Mouse (Mus musculus) adrenal gland, postnatal 10 days (tissue): ENCODE data around the gene Tcp10c. TPM values are rescaled to one million over a fixed set of nuclear protein-coding genes. Genes with fewer than 3 reads are reported as not detected.
"Not testable (repeated sequence)": the region's sequence is repeated elsewhere in the genome, so short reads cannot be mapped to it uniquely, and the experiment has no call there.

Experiments
- DNase-seq: peaks from one replicate; pipeline ENCODE4 v3.0.0; 2021; ENCODE audit warnings: mixed read lengths
- long read RNA-seq, 2 experiments: library from polyadenylated mRNA; stranded (forward); transcript quantifications; one replicate each; pipeline ENCODE4 v2.0.0; 2021
- total RNA-seq, 2 experiments: library from RNA; stranded (reverse); gene quantifications; 2 replicates each; pipeline ENCODE4 v1.2.3; 2021

The Tcp10c gene
- not detected for total RNA-seq
- long read RNA-seq, experiment 1 = 0 reads
- long read RNA-seq, experiment 2 = 0 reads

- DNase-seq = not testable (repeated sequence)
Observed at GRCm38 (mm10) chr17:13354521-13354920, at the start of gene Tcp10c. Gene Tcp10c (plus strand): TSS chr17:13354572.

DNA sequence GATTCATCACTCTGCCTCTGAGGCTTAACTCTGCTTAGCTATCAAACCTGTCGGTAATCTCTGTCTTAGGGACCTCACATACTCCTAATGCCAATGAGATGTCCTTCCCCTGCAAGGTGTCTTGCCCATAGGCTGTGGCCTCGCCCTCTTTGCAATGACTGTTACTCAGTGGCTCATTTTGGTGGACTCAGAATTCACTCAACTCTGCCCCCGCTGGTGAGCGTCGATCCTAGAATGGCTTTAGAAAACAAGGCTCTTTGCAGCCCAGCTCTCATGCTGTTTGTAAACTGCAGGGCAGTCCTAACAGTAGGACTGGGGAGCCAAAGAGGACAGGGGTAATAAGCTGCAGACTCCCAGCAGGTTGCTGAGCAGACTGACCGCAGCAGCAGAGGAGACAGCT is 46.5 kb upstream of the Tcp10c start:
- peak; percentile 12 for DNase-seq

- DNase-seq = not testable (repeated sequence)
Observed at GRCm38 (mm10) chr17:13308344-13308743, 46.0 kb upstream of the Tcp10c start.

DNA sequence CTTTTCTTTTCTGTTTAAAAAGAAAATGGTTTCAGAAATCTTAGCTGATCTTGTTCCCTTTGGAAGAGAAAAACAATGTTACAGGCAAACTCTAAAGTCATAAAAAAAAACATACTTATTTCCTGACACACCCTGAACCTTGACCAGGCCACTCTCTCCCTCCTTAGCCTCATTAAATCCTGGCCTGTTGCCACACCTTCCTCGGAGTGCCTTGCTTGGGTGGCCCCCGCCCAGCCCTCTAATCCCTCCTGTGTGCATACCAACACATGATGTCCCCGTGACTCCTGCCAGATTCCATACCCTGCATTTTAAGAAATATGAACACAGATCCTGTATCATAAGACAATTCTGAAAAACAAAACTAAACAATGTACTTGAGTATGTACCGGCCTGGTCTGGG is 45.6 kb upstream of the Tcp10c start:
- not testable (repeated sequence) for DNase-seq

- DNase-seq = not testable (repeated sequence)
Observed at GRCm38 (mm10) chr17:13309182-13309631, 45.2 kb upstream of the Tcp10c start.

DNA sequence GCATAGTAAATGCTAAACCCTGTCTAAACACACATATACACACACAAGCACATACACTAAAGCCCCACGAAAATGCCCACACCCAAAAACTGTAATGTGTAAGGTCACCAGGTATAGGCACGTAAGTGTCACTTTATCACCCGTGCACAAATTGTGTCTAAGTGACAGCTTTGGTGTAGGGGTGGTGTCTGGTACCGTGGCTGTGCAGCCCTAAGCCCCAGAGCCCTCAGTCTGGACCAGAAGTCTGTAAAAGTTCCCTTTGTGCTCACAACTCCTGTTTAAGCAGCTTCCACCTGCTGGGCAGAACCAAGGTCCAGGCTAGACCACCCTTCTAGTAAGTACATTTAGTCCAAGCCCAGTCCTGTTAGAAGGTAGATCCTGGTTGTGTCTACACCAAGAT is 24.4 kb upstream of the Tcp10c start:
- not testable (repeated sequence) for DNase-seq

- not testable (repeated sequence) for DNase-seq
Observed at GRCm38 (mm10) chr17:13331179-13331578, 23.2 kb upstream of the Tcp10c start.

- DNase-seq = not testable (repeated sequence)
Observed at GRCm38 (mm10) chr17:13332496-13332895, 21.9 kb upstream of the Tcp10c start.

DNA sequence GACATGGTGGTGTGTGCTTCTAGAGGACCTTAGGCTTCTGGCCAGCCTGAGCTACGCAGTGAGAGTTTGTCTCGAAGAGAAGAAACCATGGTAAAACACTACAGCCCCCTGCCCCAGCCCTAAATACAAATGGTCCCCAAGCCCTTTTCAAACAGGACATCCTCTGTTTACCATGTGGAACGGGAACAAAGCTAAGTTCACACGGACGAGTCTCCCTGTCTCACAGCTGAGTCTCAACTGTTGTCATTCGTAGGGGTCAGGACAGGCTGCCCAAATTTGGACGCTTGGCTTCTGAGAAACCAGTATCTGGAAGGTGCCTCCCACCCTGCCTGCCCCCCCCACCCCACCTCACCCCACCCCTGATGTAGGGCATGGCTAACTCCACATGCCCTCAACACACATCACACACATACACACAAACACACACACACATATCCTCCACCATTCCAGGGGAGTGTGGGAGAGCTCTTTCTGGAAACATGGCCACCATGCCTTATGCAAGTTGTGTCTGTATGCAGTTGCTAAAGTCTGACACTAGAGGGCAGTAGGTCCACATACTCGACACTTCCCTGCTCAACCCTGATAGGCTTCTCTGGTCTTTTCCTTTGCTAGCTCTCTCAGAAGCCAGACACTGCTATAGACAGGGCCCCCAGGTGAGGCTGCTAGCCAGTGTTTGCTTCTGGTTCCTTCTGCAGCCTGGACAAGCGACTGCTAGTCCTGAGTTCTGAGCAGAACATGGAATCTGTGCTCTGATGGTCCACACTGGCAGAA is 17.2 kb upstream of the Tcp10c start:
- peak; percentile 49 for DNase-seq

GRCm38 (mm10) chr17:13337931-13338330 is 16.4 kb upstream of the Tcp10c start:
- not testable (repeated sequence) for DNase-seq

GRCm38 (mm10) chr17:13340071-13340470 is 14.3 kb upstream of the Tcp10c start:
- DNase-seq = peak; percentile 49

GRCm38 (mm10) chr17:13345923-13346322 is 8.4 kb upstream of the Tcp10c start:
- DNase-seq = not testable (repeated sequence)

DNA sequence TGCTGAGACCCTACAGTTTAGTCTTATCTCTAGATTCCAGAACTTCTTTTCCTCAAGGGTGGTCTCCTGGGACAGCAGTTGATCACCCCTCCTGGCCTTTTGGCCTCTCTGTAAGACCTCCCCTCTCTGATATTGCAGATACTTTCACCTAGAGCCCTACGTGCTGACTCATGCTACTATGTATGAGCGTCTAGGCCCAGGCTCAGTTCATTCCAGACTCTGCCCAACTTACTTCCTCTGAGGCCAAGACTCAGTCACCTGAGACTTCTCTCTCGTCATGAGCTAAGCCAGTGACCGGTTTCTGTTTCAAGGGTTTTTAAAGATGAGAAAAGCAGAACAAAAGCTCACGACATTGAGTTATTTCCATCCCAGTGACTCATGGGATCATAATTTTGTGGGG is 4.8 kb upstream of the Tcp10c start:
- not testable (repeated sequence) for DNase-seq

DNA sequence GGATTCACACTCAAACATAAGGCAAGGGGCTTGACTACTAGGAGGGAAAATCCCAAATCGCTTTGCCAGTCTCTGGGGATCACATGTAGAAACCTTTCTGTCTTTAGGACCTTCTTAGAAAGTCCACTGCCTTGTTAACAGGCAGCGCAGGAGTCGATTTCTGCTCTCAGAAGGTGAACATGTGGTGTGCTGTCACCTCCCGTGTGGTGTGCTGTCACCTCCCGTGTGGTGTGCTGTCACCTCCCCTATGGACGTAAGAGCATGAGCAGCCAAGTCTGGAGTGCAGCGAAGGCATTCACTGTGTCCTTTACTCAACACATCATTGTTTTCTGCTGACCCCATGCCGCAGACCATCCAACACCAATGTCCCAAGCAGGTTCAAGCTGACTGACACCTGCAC is 1.1 kb upstream of the Tcp10c start:
- not testable (repeated sequence) for DNase-seq

DNA sequence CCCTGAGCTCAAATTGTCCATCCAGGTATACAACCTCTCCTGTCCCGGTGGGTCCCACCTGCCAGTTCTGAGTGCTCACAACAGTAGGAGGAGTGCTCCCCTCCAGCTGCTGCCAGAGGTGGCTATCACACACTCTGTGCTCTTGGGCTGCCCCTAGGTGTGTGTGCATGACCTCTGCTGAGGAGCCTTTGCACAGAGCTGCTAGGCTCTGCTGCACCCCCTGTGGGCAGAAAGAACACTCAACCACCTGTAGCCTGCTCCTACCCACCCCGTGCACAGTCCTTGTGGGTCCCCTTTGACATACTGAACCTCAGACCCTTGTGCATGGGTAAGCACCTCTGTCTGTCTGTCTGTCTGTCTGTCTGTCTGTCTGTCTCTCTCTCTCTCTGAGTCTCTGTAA is 8.1 kb downstream of the Tcp10c start:
- DNase-seq = not testable (repeated sequence)

DNA sequence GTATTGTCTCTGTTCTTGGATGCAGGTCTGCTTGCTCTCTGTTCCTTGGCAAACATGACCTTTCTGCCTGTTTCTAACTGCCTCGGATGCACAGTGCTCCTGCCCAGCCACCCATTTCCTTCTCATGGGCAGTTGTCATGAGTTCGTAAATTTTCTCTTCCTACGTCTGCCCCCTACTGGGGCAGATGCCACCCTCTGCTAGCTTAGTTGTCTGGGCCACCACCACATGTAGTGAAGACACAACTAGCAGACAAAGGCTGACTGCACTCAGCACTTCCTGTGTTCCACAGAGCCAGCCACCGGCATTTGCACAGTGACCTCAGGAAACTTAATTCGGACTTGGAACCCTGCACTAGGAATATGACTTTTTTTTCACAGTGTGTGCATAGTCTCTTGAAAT is 9.4 kb downstream of the Tcp10c start:
- not testable (repeated sequence) for DNase-seq

DNA sequence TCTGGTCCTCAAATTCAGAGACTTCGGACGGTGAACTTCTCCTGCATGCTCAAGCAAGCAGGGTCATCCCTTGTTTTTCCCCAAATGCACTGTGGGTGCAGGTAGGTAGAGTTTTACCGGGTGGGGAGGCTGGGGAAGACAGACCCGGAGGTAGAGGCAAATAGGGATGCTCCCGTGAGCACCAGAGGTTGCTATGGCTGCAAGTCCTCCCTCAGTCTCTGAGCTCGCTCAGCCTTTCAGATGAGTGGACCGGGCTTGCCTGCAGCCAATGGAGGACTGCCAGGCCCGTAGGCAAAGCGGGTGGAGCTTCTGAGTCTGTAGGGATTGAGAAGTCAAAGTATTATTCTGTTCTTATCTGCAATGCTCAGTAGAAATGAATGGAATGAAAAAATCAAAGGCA is 9.8 kb downstream of the Tcp10c start:
- DNase-seq = not testable (repeated sequence)

DNA sequence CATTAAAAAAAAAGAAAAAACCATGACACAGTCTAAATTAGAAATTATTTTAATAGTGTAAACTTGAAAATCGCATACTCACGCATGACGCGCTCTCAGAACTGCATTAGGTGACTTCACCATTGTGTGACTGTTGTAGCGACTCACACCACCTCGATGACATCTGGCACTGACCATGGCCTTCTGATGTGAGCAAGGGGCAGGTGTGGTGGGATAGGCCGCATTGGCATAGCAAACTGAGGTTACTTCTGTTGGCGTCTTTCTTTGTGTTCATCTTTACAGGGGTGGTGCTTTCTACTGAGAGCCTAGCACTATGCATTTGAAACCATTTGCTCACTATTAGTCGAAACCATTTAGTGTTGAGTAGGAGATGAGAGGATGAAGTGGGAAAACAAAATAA is 12.8 kb downstream of the Tcp10c start:
- not testable (repeated sequence) for DNase-seq

GRCm38 (mm10) chr17:13368658-13369057 is 14.3 kb downstream of the Tcp10c start:
- DNase-seq = not testable (repeated sequence)

- not testable (repeated sequence) for DNase-seq
Observed at GRCm38 (mm10) chr17:13370746-13371145, 16.4 kb downstream of the Tcp10c start.

DNA sequence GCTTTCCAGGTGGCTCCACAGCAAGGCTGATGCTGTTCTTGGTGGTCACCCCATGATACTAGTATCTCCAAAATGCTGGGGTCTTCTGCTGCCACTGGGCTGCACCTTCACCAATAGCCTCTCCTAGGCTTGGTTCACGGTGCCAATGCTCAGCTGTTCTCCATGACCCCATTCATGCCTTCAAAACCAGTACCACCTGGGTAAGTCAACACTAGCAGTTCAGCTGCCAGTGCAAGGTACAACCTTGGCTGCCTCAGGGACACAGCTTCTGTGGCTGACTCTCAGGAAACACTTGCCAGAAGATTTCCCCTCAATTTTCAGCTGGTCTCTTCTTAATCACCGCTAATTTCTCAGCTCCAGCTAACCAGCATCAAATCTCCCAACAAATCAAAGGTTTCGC is 24.0 kb downstream of the Tcp10c start:
- DNase-seq = not testable (repeated sequence)

- DNase-seq = not testable (repeated sequence)
Observed at GRCm38 (mm10) chr17:13379951-13380615, 25.7 kb downstream of the Tcp10c start.

DNA sequence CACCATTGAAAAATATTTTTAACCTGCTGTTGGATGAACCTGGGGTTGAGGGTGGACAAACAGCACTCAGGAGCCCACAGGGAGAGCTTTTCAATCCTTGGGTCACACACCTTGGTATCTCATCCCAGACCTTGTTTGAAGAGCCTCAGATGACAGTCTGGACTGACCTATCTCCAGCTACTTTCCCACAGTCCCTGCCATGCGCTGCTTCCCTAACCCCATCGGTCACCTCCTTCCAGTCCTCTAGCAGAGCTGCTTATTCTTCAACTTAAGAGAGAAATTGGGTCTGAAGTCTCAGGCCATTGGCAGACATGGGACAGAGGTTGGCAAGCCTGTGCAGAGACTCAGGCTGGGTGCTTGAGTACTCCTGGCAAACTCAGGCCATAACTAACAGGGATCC is 26.9 kb downstream of the Tcp10c start:
- DNase-seq = not testable (repeated sequence)
